Mouse (Mus musculus) adrenal gland, adult (tissue): ENCODE data around the gene Dock9.
A peak's percentile ranks its signal among the peaks of the same experiment; 100 is the strongest.

Source experiments
- DNase-seq, 2 experiments: peaks; one replicate each; pipeline ENCODE4 v3.0.0; 2022 to 2023; ENCODE audit warnings: low spot score in 1 of 2; ENCODE audit not compliant: inconsistent age in 2 of 2

The Dock9 gene

GRCm38 (mm10) chr14:121793639-121794038 lies 4.0 kb downstream of the Dock9 start:
- no peak for DNase-seq

GRCm38 (mm10) chr14:121791935-121792334 lies 5.7 kb downstream of the Dock9 start:
- no peak for DNase-seq

GRCm38 (mm10) chr14:121791112-121791511 lies 6.5 kb downstream of the Dock9 start:
- DNase-seq, result peak in 1 of 2 experiments; percentile 52

- DNase-seq, result no peak
These were observed 8.4 kb downstream of the Dock9 start for GRCm38 (mm10) chr14:121789273-121789672.

GRCm38 (mm10) chr14:121788451-121788850 lies 9.2 kb downstream of the Dock9 start:
- DNase-seq, result no peak

GRCm38 (mm10) chr14:121787430-121787829 lies 10.2 kb downstream of the Dock9 start:
- no peak for DNase-seq

- DNase-seq, result no peak
These were observed 10.7 kb downstream of the Dock9 start for GRCm38 (mm10) chr14:121786900-121787299.

GRCm38 (mm10) chr14:121785394-121785793 lies 12.2 kb downstream of the Dock9 start:
- DNase-seq, result no peak

GRCm38 (mm10) chr14:121780942-121781531 lies 16.6 kb downstream of the Dock9 start:
- peak; percentile 20 to 65 for DNase-seq

GRCm38 (mm10) chr14:121780144-121780913 lies 17.3 kb downstream of the Dock9 start:
- DNase-seq, result no peak

GRCm38 (mm10) chr14:121779620-121780019 lies 18.0 kb downstream of the Dock9 start:
- no peak for DNase-seq

GRCm38 (mm10) chr14:121777279-121777831 lies 20.3 kb downstream of the Dock9 start:
- DNase-seq, result no peak

- DNase-seq, result no peak
These were observed 20.9 kb downstream of the Dock9 start for GRCm38 (mm10) chr14:121776749-121777148.

GRCm38 (mm10) chr14:121762021-121762452 lies 35.6 kb downstream of the Dock9 start:
- no peak for DNase-seq

- DNase-seq, result no peak
These were observed 37.2 kb downstream of the Dock9 start for GRCm38 (mm10) chr14:121760403-121760802.

- no peak for DNase-seq
These were observed 43.5 kb downstream of the Dock9 start for GRCm38 (mm10) chr14:121754110-121754509.

- DNase-seq, result peak in 1 of 2 experiments; percentile 45
These were observed 44.8 kb downstream of the Dock9 start for GRCm38 (mm10) chr14:121752686-121753426.

GRCm38 (mm10) chr14:121749606-121750005 lies 48.0 kb downstream of the Dock9 start:
- DNase-seq, result no peak

GRCm38 (mm10) chr14:121749084-121749483 lies 48.6 kb downstream of the Dock9 start:
- no peak for DNase-seq

- DNase-seq, result no peak
These were observed 50.3 kb downstream of the Dock9 start for GRCm38 (mm10) chr14:121747360-121747759.

- no peak for DNase-seq
These were observed 53.7 kb downstream of the Dock9 start for GRCm38 (mm10) chr14:121743787-121744417.
